Mouse (Mus musculus) embryonic fibroblast, embryonic 13.5 days (primary cell): ENCODE measurements around the gene Alg14.

Experiments
- CTCF ChIP-seq: IDR thresholded peaks from 2 replicates; pipeline ENCODE4 v1.5.1; 2011; ENCODE audit warnings: mild to moderate bottlenecking, control low read depth, low read length, moderate library complexity, borderline replicate concordance; ENCODE audit not compliant: insufficient read depth
- POLR2A ChIP-seq: IDR thresholded peaks from 2 replicates; pipeline ENCODE4 v1.6.1; 2011; ENCODE audit warnings: low read depth, mild to moderate bottlenecking, control low read depth, low read length, moderate library complexity

GRCm38 (mm10) chr3:121260831-121261230 is 30.7 kb upstream of the Alg14 start:
- TF ChIP-seq CTCF: no peak
- no peak for TF ChIP-seq POLR2A
